9 mouse cellular contexts compared by ENCODE assay signal in genomic region chr6:48842111-48842842, GRCm38 (mm10). TPM values are rescaled to one million over a fixed set of nuclear protein-coding genes. Genes with fewer than 3 reads are reported as not detected.
A peak's percentile ranks its signal among the peaks of the same experiment; 100 is the strongest.
DNase-seq lines count a peak whose midpoint lies in the region; ATAC-seq and TF ChIP-seq lines count a peak whose summit lies in the region.
"Had no signal": no experiment of that assay in that cellular context is flagged by ENCODE, and none has a peak within 500 bp of the region (broad histone marks: within the 10 kb centered on the region; RNA-seq: fewer than 3 reads in every experiment).

No protein-coding gene starts in this region.

- H3K36me3 ChIP-seq in hindbrain, embryonic 12.5 days, result 0 out of 2 replicates have a peak, but pooled peaks cover 5% of the 10 kb centered on the region
- peaks cover 38% of the 10 kb centered on the region for H3K36me3 ChIP-seq in limb, embryonic 13.5 days
- no peaks in the 10 kb centered on the region for H3K36me3 ChIP-seq in midbrain, embryonic 11.5 days (ENCODE audit: control insufficient read depth, insufficient read depth, low read length)

- H3K9ac ChIP-seq in hindbrain, embryonic 12.5 days, result peak overlapping the region; percentile 50; the same call in 1 of the 2 replicates
- peak overlapping the region; percentile 75 for H3K9ac ChIP-seq in limb, embryonic 13.5 days
- no peak overlapping the region for H3K9ac ChIP-seq in midbrain, embryonic 11.5 days (ENCODE audit: low read length)

- intact Hi-C loops in left cerebral cortex, adult 2 months (cut with DNase I), result no loop called here
- intact Hi-C loops in left cerebral cortex, postnatal 36 days (cut with DNase I), result no loop called here

- no peaks in the 10 kb centered on the region for H3K4me1 ChIP-seq in brown adipose tissue, adult 24 weeks (ENCODE audit: control insufficient read depth, insufficient read depth, insufficient read length, low read length)
- H3K4me1 ChIP-seq in hindbrain, embryonic 12.5 days, result peaks cover 35% of the 10 kb centered on the region
- H3K4me1 ChIP-seq in limb, embryonic 13.5 days, result peaks cover 47% of the 10 kb centered on the region
- H3K4me1 ChIP-seq in midbrain, embryonic 11.5 days (ENCODE audit: control insufficient read depth, insufficient read depth, low read length), result peaks cover 8% of the 10 kb centered on the region

- TF ChIP-seq CTCF in left cerebral cortex, adult 2 months (IDR thresholded peaks at IDR 0.05), result no peak; the same call in 1 of the 2 replicates

- WGBS in hindbrain, embryonic 12.5 days, result 70% methylated on average over 11 of the region's 11 CpGs
- WGBS in limb, embryonic 13.5 days, result 59% methylated on average over 11 of the region's 11 CpGs
- 81% methylated on average over 11 of the region's 11 CpGs for WGBS in midbrain, embryonic 11.5 days

- H3K4me2 ChIP-seq in hindbrain, embryonic 12.5 days (replicated peaks), result peak overlapping the region; percentile 54
- H3K4me2 ChIP-seq in limb, embryonic 13.5 days (replicated peaks), result peak overlapping the region; percentile 89
- H3K4me2 ChIP-seq in midbrain, embryonic 11.5 days, result peak overlapping the region; percentile 3; the same call in 1 of the 2 replicates

- no peak overlapping the region for H3K27ac ChIP-seq in left cerebral cortex, adult 2 months
- H3K27ac ChIP-seq in brown adipose tissue, adult 24 weeks (replicated peaks; ENCODE audit: low read depth, low read length), result no peak overlapping the region
- H3K27ac ChIP-seq in hindbrain, embryonic 12.5 days, result no peak overlapping the region; the same call in 1 of the 2 replicates
- H3K27ac ChIP-seq in limb, embryonic 13.5 days, result peak overlapping the region; percentile 28; the same call in 1 of the 2 replicates
- H3K27ac ChIP-seq in midbrain, embryonic 11.5 days (ENCODE audit: low read depth, low read length), result no peak overlapping the region

- H3K4me3 ChIP-seq in left cerebral cortex, adult 2 months, result peak overlapping the region; percentile 22; the same call in 1 of the 2 replicates
- H3K4me3 ChIP-seq in brown adipose tissue, adult 24 weeks (ENCODE audit: insufficient read depth, low read depth, low read length), result peak overlapping the region; percentile 63
- H3K4me3 ChIP-seq in hindbrain, embryonic 12.5 days, result no peak overlapping the region
- peak overlapping the region; percentile 61 for H3K4me3 ChIP-seq in limb, embryonic 13.5 days
- H3K4me3 ChIP-seq in midbrain, embryonic 11.5 days (ENCODE audit: low read depth, low read length), result no peak overlapping the region

- ATAC-seq in hindbrain, embryonic 12.5 days (ENCODE audit: low FRiP score), result no peak
- no peak for ATAC-seq in limb, embryonic 13.5 days (ENCODE audit: low FRiP score, low read depth)
- no peak for ATAC-seq in midbrain, embryonic 11.5 days (ENCODE audit: low FRiP score)
- no peak for ATAC-seq in activated CD4-positive, CD25-positive, alpha-beta regulatory T cell, adult 4 months

- no peaks in the 10 kb centered on the region for H3K9me3 ChIP-seq in hindbrain, embryonic 12.5 days (replicated peaks)
- H3K9me3 ChIP-seq in limb, embryonic 13.5 days, result no peaks in the 10 kb centered on the region
- H3K9me3 ChIP-seq in midbrain, embryonic 11.5 days (ENCODE audit: control insufficient read depth, low read length), result no peaks in the 10 kb centered on the region

- DNase-seq in left cerebral cortex, adult 2 months (ENCODE audit: extremely low spot score in 1 of 2, low spot score in 2 of 2), result no peak
- no peak for DNase-seq in left cerebral cortex, postnatal 36 days (ENCODE audit: low spot score in 2 of 2)
- DNase-seq in midbrain, embryonic 11.5 days (ENCODE audit: low spot score, missing footprints), result peak; percentile 66
- no peak for DNase-seq in c-Kit-positive CD71-positive TER-119-positive erythroid progenitor cells, embryonic 14.5 days (ENCODE audit: low spot score)

- H3K27me3 ChIP-seq in hindbrain, embryonic 12.5 days, result no peaks in the 10 kb centered on the region
- no peaks in the 10 kb centered on the region for H3K27me3 ChIP-seq in limb, embryonic 13.5 days
- H3K27me3 ChIP-seq in midbrain, embryonic 11.5 days (ENCODE audit: control insufficient read depth, insufficient read depth, low read length), result no peaks in the 10 kb centered on the region

RNA-seq across cellular contexts. Expression of gene Tmem176b, which starts 1.0 kb away (rescaled TPM):
- total RNA-seq in left cerebral cortex, adult 2 months (2021), result 10 to 100 TPM; 50.5 to 51.6 TPM
- 10 to 100 TPM; 46.4 to 49.6 TPM for total RNA-seq in left cerebral cortex, postnatal 36 days (2021)
- 17.6 and 21.0 TPM in 2 replicates for polyA plus RNA-seq in brown adipose tissue, adult 24 weeks (2012; ENCODE audit: insufficient read depth, insufficient read length, missing spikeins)
- 114 and 118 TPM in 2 replicates for polyA plus RNA-seq in hindbrain, embryonic 12.5 days (2016; fragmentation: Nextera tagmentation; extraction: Ambion mirVana)
- polyA plus RNA-seq in limb, embryonic 13.5 days (2015; fragmentation: Nextera tagmentation; extraction: Ambion mirVana), result 224 and 226 TPM in 2 replicates
- polyA plus RNA-seq in midbrain, embryonic 11.5 days (2014; fragmentation: Nextera tagmentation; extraction: Ambion mirVana), result 54.8 and 58.8 TPM in 2 replicates
- 10 to 100 TPM; 19.4 to 29.2 TPM for polyA plus RNA-seq in activated CD4-positive, CD25-positive, alpha-beta regulatory T cell, adult 4 months (2017; shearing (Covaris generic))

RNA-seq across cellular contexts. Expression of gene Tmem176a, which starts 1.6 kb away (rescaled TPM):
- total RNA-seq in left cerebral cortex, adult 2 months (2021), result 10 to 100 TPM; 27.9 to 34.0 TPM
- total RNA-seq in left cerebral cortex, postnatal 36 days (2021), result 10 to 100 TPM; 29.4 to 31.1 TPM
- 6.5 and 13.7 TPM in 2 replicates for polyA plus RNA-seq in brown adipose tissue, adult 24 weeks (2012; ENCODE audit: insufficient read depth, insufficient read length, missing spikeins)
- polyA plus RNA-seq in hindbrain, embryonic 12.5 days (2016; fragmentation: Nextera tagmentation; extraction: Ambion mirVana), result 26.5 and 28.5 TPM in 2 replicates
- 56.6 and 63.0 TPM in 2 replicates for polyA plus RNA-seq in limb, embryonic 13.5 days (2015; fragmentation: Nextera tagmentation; extraction: Ambion mirVana)
- polyA plus RNA-seq in midbrain, embryonic 11.5 days (2014; fragmentation: Nextera tagmentation; extraction: Ambion mirVana), result 18.9 and 19.6 TPM in 2 replicates
- 10 to 100 TPM; 14.5 to 16.2 TPM for polyA plus RNA-seq in activated CD4-positive, CD25-positive, alpha-beta regulatory T cell, adult 4 months (2017; shearing (Covaris generic))

RNA-seq across cellular contexts. Expression of gene Aoc1, which starts 30.4 kb away (rescaled TPM):
- not detected for total RNA-seq in left cerebral cortex, adult 2 months (2021)
- not detected for total RNA-seq in left cerebral cortex, postnatal 36 days (2021)
- not detected in 2 replicates for polyA plus RNA-seq in brown adipose tissue, adult 24 weeks (2012; ENCODE audit: insufficient read depth, insufficient read length, missing spikeins)
- polyA plus RNA-seq in hindbrain, embryonic 12.5 days (2016; fragmentation: Nextera tagmentation; extraction: Ambion mirVana), result not detected in 2 replicates
- not detected in 2 replicates for polyA plus RNA-seq in limb, embryonic 13.5 days (2015; fragmentation: Nextera tagmentation; extraction: Ambion mirVana)
- polyA plus RNA-seq in midbrain, embryonic 11.5 days (2014; fragmentation: Nextera tagmentation; extraction: Ambion mirVana), result 0.10 TPM in 1 of 2 replicates, not detected in the other
- not detected for polyA plus RNA-seq in activated CD4-positive, CD25-positive, alpha-beta regulatory T cell, adult 4 months (2017; shearing (Covaris generic))
- total RNA-seq: layer of hippocampus, postnatal 25 days had no signal

Comparison
In these comparisons a context has a peak if more than half of its experiments do, and no peak if none do; other contexts are left out.
1. H3K4me3 ChIP-seq: peak in left cerebral cortex, adult 2 months (single experiment), brown adipose tissue, adult 24 weeks (single experiment) and limb, embryonic 13.5 days (single experiment); none in hindbrain, embryonic 12.5 days (single experiment) and midbrain, embryonic 11.5 days (single experiment).
2. H3K4me2 ChIP-seq: peak in every context shown above with its lines; median percentile 89 in limb, embryonic 13.5 days; 54 in hindbrain, embryonic 12.5 days; 3 in midbrain, embryonic 11.5 days.